Mouse (Mus musculus): Measurements from ENCODE around the gene Ccdc88c. TPM values are rescaled to one million over a fixed set of nuclear protein-coding genes. Genes with fewer than 3 reads are reported as not detected.

Gene Ccdc88c
- total and polyA plus RNA-seq, 3 experiments, result 3.6 to 5.4 (median 5.2) TPM

GRCm38 (mm10) chr12:100983565-100983964 lies 45.3 kb downstream of the Ccdc88c start:
- no peaks in the 10 kb centered on the region for H3K27me3 ChIP-seq (ENCODE audit: control insufficient read depth, insufficient read depth, low read length)
- DNase-seq, result no peak
- H3K79me2 ChIP-seq (replicated peaks; ENCODE audit: control insufficient read depth, insufficient read depth, low read length), result no peaks in the 10 kb centered on the region
- no peak overlapping the region for H3K27ac ChIP-seq
- H3K36me3 ChIP-seq (ENCODE audit: control insufficient read depth, insufficient read depth, low read length), result no peaks in the 10 kb centered on the region
- peaks cover 10% of the 10 kb centered on the region; the same call in 1 of the 2 replicates for H3K4me1 ChIP-seq (ENCODE audit: control insufficient read depth, insufficient read depth, low read length)
- H3K4me3 ChIP-seq, result no peak overlapping the region
- intact Hi-C loops (cut with DNase I), result no loop called here
- TF ChIP-seq CTCF (IDR thresholded peaks at IDR 0.05) (no peak), EP300 (IDR thresholded peaks at IDR 0.05; ENCODE audit: insufficient read depth, low read depth, low read length) (no peak), POLR2A (IDR thresholded peaks at IDR 0.05; ENCODE audit: insufficient read depth, low read depth, low read length) (no peak)
- WGBS, result 83% methylated on average over 11 of the region's 11 CpGs
- H3K9ac ChIP-seq (ENCODE audit: low read depth, low read length), result no peak overlapping the region

DNA sequence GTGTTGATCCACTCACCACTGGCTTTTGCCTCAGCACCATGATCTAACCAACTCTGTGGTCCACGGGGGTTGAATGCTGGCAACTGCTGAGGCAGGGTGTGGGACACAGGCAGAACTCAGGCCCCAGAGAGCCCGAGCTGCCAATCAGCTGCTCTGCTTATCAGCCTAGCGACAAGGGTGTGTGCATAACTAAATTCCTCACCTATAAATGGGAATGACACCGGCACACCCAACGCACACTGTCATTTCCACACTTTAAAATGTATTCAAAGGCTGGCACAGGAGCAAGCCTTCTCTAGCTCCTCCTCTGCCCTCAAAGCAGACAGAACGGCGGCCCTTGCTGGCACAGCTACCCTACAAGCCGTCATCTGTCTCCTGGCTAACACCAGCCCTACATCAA lies 46.6 kb downstream of the Ccdc88c start:
- intact Hi-C loops (cut with DNase I), result no loop called here
- peak in 1 of 2 experiments; percentile 60 for DNase-seq
- H3K9ac ChIP-seq (ENCODE audit: low read depth, low read length), result no peak overlapping the region
- peaks cover 17% of the 10 kb centered on the region; the same call in 1 of the 2 replicates for H3K4me1 ChIP-seq (ENCODE audit: control insufficient read depth, insufficient read depth, low read length)
- no peak overlapping the region for H3K27ac ChIP-seq
- no peaks in the 10 kb centered on the region for H3K27me3 ChIP-seq (ENCODE audit: control insufficient read depth, insufficient read depth, low read length)
- 35% methylated on average over 8 of the region's 8 CpGs for WGBS
- H3K4me3 ChIP-seq, result no peak overlapping the region
- H3K79me2 ChIP-seq (replicated peaks; ENCODE audit: control insufficient read depth, insufficient read depth, low read length), result no peaks in the 10 kb centered on the region
- no peaks in the 10 kb centered on the region for H3K36me3 ChIP-seq (ENCODE audit: control insufficient read depth, insufficient read depth, low read length)
- TF ChIP-seq EP300 (IDR thresholded peaks at IDR 0.05; ENCODE audit: insufficient read depth, low read depth, low read length) (no peak), POLR2A (IDR thresholded peaks at IDR 0.05; ENCODE audit: insufficient read depth, low read depth, low read length) (no peak), CTCF (IDR thresholded peaks at IDR 0.05) (no peak)

GRCm38 (mm10) chr12:100980551-100981008 lies 48.3 kb downstream of the Ccdc88c start:
- H3K4me1 ChIP-seq (ENCODE audit: control insufficient read depth, insufficient read depth, low read length), result peaks cover 17% of the 10 kb centered on the region; the same call in 1 of the 2 replicates
- no peaks in the 10 kb centered on the region for H3K36me3 ChIP-seq (ENCODE audit: control insufficient read depth, insufficient read depth, low read length)
- H3K27ac ChIP-seq, result no peak overlapping the region
- TF ChIP-seq CTCF (IDR thresholded peaks at IDR 0.05) (no peak), POLR2A (IDR thresholded peaks at IDR 0.05; ENCODE audit: insufficient read depth, low read depth, low read length) (no peak), EP300 (IDR thresholded peaks at IDR 0.05; ENCODE audit: insufficient read depth, low read depth, low read length) (no peak)
- 72% methylated on average over 9 of the region's 9 CpGs for WGBS
- H3K4me3 ChIP-seq, result no peak overlapping the region
- no peaks in the 10 kb centered on the region for H3K79me2 ChIP-seq (replicated peaks; ENCODE audit: control insufficient read depth, insufficient read depth, low read length)
- H3K27me3 ChIP-seq (ENCODE audit: control insufficient read depth, insufficient read depth, low read length), result no peaks in the 10 kb centered on the region
- DNase-seq, result peak in 1 of 2 experiments; percentile 16
- intact Hi-C loops (cut with DNase I), result loop anchor here (2.0 kb wide), 1 partner anchor 48 kb away; the partner anchor contains the start of gene Ccdc88c
- H3K9ac ChIP-seq (ENCODE audit: low read depth, low read length), result no peak overlapping the region

- H3K4me1 ChIP-seq (ENCODE audit: control insufficient read depth, insufficient read depth, low read length), result peaks cover 17% of the 10 kb centered on the region; the same call in 1 of the 2 replicates
- H3K9ac ChIP-seq (ENCODE audit: low read depth, low read length), result no peak overlapping the region
- H3K79me2 ChIP-seq (replicated peaks; ENCODE audit: control insufficient read depth, insufficient read depth, low read length), result no peaks in the 10 kb centered on the region
- H3K27ac ChIP-seq, result no peak overlapping the region
- H3K4me3 ChIP-seq, result no peak overlapping the region
- H3K27me3 ChIP-seq (ENCODE audit: control insufficient read depth, insufficient read depth, low read length), result no peaks in the 10 kb centered on the region
- no peak for DNase-seq
- TF ChIP-seq EP300 (IDR thresholded peaks at IDR 0.05; ENCODE audit: insufficient read depth, low read depth, low read length) (no peak), POLR2A (IDR thresholded peaks at IDR 0.05; ENCODE audit: insufficient read depth, low read depth, low read length) (no peak), CTCF (IDR thresholded peaks at IDR 0.05) (no peak)
- H3K36me3 ChIP-seq (ENCODE audit: control insufficient read depth, insufficient read depth, low read length), result no peaks in the 10 kb centered on the region
- WGBS, result 64% methylated on average over 5 of the region's 5 CpGs
- intact Hi-C loops (cut with DNase I), result loop anchor here (2.0 kb wide), 3 partner anchors 13 to 49 kb away; partner anchors contain the start of gene Ccdc88c
Measured at GRCm38 (mm10) chr12:100979616-100980015, 49.2 kb downstream of the Ccdc88c start.

GRCm38 (mm10) chr12:100977958-100978725 lies 50.7 kb downstream of the Ccdc88c start:
- no peak overlapping the region for H3K4me3 ChIP-seq
- intact Hi-C loops (cut with DNase I), result loop anchor here (2.0 kb wide), 2 partner anchors 15 to 19 kb away; no protein-coding TSS in a partner anchor

DNA sequence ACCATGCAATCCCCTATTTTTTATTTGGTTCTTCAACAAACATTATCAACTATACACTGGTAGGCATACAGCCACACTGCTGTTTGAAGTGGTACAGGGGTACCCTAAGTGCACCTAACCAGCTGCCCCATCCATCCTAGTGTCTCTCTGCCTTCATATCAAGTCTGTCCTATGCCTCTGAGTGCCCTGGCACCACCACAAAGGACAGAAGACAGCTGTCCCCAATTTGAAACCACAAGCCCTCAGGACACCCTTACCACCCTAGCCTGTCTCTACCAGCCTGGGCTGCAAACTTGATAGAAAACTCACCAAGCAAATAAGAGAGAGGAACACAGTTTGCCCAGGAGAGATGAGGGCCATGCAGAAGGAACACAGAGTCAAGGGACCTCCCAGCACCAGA lies 51.3 kb downstream of the Ccdc88c start:
- DNase-seq, result no peak
- no peak overlapping the region for H3K4me3 ChIP-seq
- H3K27ac ChIP-seq, result no peak overlapping the region
- peaks cover 16% of the 10 kb centered on the region; the same call in 1 of the 2 replicates for H3K4me1 ChIP-seq (ENCODE audit: control insufficient read depth, insufficient read depth, low read length)
- TF ChIP-seq CTCF (IDR thresholded peaks at IDR 0.05) (no peak), EP300 (IDR thresholded peaks at IDR 0.05; ENCODE audit: insufficient read depth, low read depth, low read length) (no peak), POLR2A (IDR thresholded peaks at IDR 0.05; ENCODE audit: insufficient read depth, low read depth, low read length) (no peak)
- no peaks in the 10 kb centered on the region for H3K27me3 ChIP-seq (ENCODE audit: control insufficient read depth, insufficient read depth, low read length)
- H3K9ac ChIP-seq (ENCODE audit: low read depth, low read length), result no peak overlapping the region
- intact Hi-C loops (cut with DNase I), result no loop called here
- H3K79me2 ChIP-seq (replicated peaks; ENCODE audit: control insufficient read depth, insufficient read depth, low read length), result no peaks in the 10 kb centered on the region
- no peaks in the 10 kb centered on the region for H3K36me3 ChIP-seq (ENCODE audit: control insufficient read depth, insufficient read depth, low read length)

More at GRCm38 (mm10) chr12:100977958-100978725, 50.7 kb downstream of the Ccdc88c start:
- WGBS, result 41% methylated on average over 15 of the region's 15 CpGs
- no peaks in the 10 kb centered on the region for H3K36me3 ChIP-seq (ENCODE audit: control insufficient read depth, insufficient read depth, low read length)
- H3K79me2 ChIP-seq (replicated peaks; ENCODE audit: control insufficient read depth, insufficient read depth, low read length), result no peaks in the 10 kb centered on the region
- H3K27me3 ChIP-seq (ENCODE audit: control insufficient read depth, insufficient read depth, low read length), result no peaks in the 10 kb centered on the region
- H3K27ac ChIP-seq, result no peak overlapping the region
- H3K4me1 ChIP-seq (ENCODE audit: control insufficient read depth, insufficient read depth, low read length), result peaks cover 17% of the 10 kb centered on the region; the same call in 1 of the 2 replicates
- no peak overlapping the region for H3K9ac ChIP-seq (ENCODE audit: low read depth, low read length)
- DNase-seq, result peak; percentile 52 to 61
- TF ChIP-seq EP300 (IDR thresholded peaks at IDR 0.05; ENCODE audit: insufficient read depth, low read depth, low read length) (no peak), CTCF (IDR thresholded peaks at IDR 0.05) (peak; percentile 33; the same call in 1 of the 2 replicates), POLR2A (IDR thresholded peaks at IDR 0.05; ENCODE audit: insufficient read depth, low read depth, low read length) (no peak)

Data from heart, adult 2 months (tissue).